Mouse (Mus musculus): ENCODE measurements at regions not wholly inside any gene's neighbourhood (a gene's known extent, or its start where the extent isn't known, plus 50 kb on each side); places are given as distances from the start of the nearest gene placed in this dataset.

- DNase-seq (ENCODE audit: low spot score in 2 of 2), result no peak
These were observed 98.7 kb downstream of the Sp3 start for GRCm38 (mm10) chr2:72881554-72881953.

- no peak for DNase-seq (ENCODE audit: low spot score in 2 of 2)
These were observed 94.0 kb downstream of the Sp3 start for GRCm38 (mm10) chr2:72886250-72886649.

All from cerebellum, postnatal 4 days (tissue).